Mouse (Mus musculus): Measurements from ENCODE around the gene Mmrn2. TPM values are rescaled to one million over a fixed set of nuclear protein-coding genes. Genes with fewer than 3 reads are reported as not detected.
"Not testable (repeated sequence)": the region's sequence is repeated elsewhere in the genome, so short reads cannot be mapped to it uniquely, and the experiment has no call there.

Mmrn2 gene
- total RNA-seq, 1 experiment from 2014 or later = not detected

DNA sequence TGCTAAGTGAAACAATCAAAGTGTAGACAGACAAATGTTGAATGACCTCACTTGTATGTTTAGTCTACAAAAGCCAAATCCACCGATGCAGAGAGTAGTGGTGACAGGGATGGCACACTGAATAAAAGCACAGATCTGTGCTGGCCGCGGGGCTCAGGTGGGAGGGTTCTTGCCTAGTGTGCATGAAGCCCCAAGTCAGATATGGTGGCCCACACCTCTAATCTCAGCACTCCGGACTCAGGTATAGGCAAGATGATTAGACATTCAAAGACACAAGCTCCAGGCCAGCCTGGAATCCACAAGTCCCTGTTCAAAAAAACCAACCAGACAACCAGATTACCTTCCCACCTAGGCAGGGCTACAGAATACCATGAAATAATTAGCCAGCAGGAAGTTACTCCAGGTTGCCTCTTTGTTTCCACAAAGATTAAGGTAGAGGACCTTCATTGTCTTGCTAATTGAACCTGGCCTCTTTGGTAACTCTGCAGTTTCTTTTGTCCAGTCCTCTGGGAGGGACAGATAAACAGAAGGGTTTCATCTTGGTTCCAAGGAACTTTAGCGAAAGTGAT is 15.5 kb upstream of the Mmrn2 start:
- no peak for ATAC-seq (ENCODE audit: extremely low read depth, insufficient number of reproducible peaks, low FRiP score, poor library complexity, severe bottlenecking)

DNA sequence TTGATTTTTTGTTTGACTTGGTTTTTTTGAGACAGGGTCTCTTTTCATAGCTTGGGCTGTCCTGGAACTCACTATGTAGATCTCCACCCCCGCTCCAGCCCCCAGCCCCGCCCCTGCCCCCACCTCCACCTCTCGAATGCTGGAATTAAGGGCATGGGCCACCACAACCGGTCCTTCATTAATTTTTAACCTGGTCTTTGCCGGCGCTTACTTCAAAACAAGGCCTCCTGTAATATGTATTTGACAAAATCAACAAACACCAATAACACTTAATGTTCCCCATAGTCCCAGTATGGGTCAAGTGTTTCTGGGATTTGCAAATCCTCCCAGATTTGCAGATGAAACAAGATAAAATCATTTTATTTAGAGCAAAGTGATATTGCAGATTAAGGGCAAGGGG is 15.0 kb upstream of the Mmrn2 start:
- ATAC-seq (ENCODE audit: extremely low read depth, insufficient number of reproducible peaks, low FRiP score, poor library complexity, severe bottlenecking) = no peak

DNA sequence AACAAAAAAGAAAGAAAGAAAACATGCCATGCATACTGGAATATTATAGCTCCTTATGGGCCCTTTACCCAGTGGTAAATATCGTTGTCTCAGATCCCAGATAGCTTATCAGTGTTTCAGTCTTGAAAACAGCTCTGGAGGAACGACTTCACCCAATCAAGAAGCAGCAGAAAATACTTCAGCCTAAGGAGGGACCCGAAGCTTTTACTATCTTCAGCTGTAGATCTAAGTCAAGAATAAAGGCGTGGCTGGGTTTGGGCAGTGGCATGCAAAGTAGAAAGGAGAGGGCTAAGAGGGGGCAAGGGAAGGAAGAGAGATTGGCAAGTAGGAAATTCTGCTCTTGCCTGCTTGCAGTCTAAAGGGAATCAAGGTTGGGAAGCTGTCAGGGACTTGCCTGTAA is 13.1 kb upstream of the Mmrn2 start:
- ATAC-seq (ENCODE audit: extremely low read depth, insufficient number of reproducible peaks, low FRiP score, poor library complexity, severe bottlenecking) = no peak

DNA sequence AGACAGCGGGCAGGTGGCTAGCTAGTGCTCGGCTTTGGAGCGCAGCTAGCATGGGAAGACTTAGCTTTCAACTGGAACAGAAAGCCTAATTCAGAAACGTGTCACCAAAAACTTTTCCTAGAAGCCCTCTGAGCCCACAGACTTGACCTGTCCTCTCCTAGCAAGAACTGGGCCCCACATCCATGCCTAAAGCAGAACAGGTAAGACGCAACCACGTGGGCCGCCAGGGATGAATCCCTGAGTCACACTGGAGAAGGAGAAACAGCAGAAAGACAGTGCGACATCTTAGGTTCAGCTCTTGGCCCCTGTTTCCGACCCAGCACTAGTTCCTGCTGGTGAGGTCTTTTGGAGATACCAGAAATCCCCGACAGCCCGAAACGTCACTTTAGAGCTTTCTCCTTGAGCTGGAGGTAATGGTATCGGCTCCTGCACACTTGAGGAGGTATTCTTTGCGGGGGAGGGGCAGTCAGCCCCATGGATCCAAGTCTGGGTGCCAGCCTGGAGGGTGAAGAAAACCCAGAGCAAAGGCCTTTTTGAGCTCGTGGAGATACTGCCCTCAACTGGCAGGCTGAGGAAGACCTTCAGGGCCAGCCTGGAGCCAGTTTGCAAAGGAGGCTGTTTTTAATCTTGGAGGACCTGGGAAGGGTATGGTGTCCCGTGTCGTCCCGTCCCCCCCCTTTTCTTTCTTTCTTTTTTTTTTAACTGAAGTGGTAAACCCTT is 12.4 kb upstream of the Mmrn2 start:
- ATAC-seq (ENCODE audit: extremely low read depth, insufficient number of reproducible peaks, low FRiP score, poor library complexity, severe bottlenecking) = no peak

DNA sequence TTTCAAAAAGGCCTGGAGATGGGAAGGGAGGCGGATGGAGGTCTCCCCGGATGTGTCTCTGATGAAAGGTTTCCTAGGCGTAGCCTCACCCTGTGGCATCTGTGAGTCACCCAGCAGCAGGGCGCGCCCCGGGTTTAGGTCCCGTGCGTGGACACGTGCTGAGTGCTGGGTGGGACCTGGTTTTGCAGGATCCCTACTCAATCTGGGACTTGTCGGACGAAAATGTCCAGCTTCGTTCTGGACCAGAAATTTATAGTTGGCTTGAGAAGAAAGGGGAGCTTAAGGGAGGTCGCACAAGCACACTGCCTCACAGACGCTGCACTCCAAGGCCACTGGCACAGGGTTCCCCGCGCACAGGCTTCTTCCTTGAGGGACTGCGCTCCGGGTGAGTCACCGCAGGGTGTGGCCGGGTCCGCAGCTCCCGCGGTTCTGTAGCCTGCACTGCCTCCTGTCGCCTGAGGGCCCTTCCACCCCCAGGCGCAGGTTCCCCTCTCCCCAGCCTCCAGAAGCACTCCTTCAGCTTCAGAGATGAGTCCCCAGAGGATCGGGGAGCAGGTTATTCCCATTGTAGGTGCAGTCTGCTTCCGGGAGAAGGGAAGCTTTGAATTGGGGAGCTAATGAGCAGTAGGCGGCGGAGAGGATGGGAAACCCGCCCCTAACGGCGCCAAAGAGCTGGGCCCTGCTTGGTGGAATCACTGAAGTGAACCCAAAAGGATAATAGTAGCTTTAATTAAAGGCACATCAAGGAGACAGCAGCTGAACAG is 11.6 kb upstream of the Mmrn2 start:
- ATAC-seq (ENCODE audit: extremely low read depth, insufficient number of reproducible peaks, low FRiP score, poor library complexity, severe bottlenecking) = no peak

DNA sequence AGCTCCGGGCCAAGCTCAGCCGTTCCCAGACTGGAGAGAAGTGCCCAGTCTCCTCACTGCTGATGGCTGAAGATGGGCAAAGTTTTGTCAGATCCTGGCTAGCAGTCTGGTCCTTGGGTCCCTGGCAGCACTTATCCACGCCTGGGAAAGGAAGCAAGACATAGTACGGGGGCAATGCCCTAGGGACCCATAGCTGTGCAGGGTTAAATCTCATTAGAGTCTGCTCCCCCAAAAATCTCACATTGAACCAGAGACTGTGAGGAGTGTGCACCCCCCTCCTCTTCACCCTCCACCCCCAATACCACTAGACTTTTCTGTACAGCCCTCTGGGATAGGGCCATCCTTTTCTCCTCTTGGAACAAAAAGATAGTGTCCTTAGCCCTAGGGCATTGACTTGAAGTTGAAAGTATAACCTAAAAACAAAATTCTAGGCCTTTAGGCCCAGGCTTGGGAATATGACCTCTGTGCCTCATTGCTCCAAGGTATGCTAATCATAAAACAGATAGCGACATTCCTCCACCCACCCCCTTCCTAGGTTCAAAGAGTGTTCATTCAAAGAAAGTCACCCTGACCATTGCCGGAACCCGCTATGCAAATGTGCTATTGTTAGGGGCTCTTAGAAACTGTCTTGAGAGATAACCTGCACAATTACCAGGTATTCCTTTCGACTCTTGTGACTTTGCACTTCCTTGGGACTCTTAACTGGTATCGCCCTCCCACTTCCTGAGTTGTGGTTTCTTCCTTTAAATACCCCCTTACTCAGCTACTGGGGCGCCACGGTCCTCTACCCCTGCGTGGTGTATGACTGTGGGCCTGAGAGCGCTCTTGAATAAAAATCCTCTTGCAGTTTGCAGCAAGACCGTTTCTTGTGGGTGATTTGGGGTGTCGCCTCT is 10.8 kb upstream of the Mmrn2 start:
- not testable (repeated sequence) for ATAC-seq (ENCODE audit: extremely low read depth, insufficient number of reproducible peaks, low FRiP score, poor library complexity, severe bottlenecking)

DNA sequence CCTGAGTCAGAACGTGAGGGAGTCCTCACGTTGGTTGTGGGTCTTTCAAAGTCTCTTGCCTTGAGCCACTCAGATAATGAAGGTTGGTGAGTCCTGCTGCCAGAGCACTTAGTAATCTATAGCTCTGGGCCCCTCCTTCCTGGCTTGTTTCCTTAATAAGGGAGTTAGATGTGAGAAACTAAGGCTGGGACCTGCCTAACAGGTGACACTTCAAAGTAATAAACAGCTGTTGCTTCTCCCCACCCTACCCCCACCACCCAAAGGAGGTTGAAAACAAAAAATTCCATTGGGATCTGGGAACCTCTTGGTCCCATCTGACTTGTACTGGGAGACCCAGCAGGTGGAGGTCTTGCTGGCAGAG is 10.1 kb upstream of the Mmrn2 start:
- no peak for ATAC-seq (ENCODE audit: extremely low read depth, insufficient number of reproducible peaks, low FRiP score, poor library complexity, severe bottlenecking)

DNA sequence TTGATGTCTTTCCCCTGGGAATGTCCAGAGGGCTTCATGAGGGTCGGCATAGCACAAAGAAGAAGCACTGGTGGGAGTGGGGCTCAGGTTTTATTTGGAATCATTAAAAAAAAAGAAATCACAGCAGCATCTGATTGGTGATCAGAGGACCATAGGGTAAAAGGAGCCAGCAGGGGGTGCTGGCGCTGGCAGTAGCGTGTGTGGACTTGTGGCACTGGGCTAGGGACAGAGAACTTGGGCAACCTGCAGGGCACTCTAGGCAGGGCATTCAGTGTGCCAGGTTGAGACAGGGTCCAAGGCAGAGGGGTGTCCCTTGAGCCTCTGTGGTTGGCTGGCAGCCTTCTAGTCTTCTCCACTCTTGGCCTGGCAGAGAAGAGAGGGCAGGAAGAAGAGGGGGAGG is 5.1 kb upstream of the Mmrn2 start:
- no peak for ATAC-seq (ENCODE audit: extremely low read depth, insufficient number of reproducible peaks, low FRiP score, poor library complexity, severe bottlenecking)

DNA sequence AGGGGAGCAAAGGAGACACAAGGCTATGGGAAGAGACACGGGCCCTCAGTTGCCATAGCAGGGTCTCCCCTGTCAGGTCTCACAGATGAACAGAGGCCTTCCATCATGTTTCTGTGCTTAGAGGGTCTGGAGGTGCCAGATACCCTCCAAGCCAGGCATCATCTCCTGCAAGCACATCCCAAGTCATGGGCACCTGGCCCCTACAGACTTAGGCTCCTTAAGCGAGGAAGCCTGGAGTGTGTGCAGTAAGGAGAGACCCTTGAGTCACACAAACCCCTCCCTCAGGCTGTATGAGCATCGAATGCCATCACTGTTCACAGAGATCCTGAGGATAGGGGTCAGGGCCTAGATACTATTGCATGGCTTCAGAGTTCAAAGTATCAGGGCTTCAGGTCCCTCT is 4.3 kb upstream of the Mmrn2 start:
- ATAC-seq (ENCODE audit: extremely low read depth, insufficient number of reproducible peaks, low FRiP score, poor library complexity, severe bottlenecking) = no peak

DNA sequence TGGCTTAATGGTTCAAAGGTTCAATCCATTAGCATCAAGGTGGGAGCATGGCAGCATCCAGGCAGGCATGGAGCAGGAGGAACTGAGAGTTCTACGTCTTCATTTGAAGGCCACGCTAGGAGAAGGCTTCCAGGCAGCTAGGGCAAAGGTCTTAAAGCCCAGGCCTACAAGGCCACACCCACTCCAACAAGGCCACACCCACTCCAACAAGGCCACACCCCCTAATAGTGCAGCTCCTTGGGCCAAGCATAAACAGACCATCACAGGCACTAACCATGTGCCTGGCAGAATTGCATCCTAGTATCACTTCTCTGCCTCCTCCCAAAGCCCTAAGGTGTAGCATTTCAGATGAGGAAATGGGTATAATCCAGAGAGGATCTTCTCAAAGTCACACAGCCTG is 3.5 kb upstream of the Mmrn2 start:
- ATAC-seq (ENCODE audit: extremely low read depth, insufficient number of reproducible peaks, low FRiP score, poor library complexity, severe bottlenecking) = no peak

DNA sequence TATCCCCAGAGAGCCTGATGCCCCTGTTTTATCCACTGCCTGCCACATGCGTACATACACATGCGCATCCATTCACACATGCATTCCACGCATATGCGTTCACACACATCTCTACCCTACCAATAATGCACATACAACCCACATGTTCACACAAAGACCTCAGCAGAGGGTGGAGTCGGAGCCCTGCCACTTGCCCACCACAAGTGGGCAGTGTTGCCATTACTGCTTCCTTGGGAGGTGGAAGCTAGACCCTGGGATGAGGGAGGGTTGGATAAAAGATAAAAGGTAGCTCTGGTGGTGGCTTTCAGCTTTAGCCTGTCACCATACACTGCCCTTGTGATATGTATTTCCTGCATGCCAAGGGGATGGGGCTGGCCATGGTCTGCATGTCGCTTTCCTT is 2.6 kb upstream of the Mmrn2 start:
- ATAC-seq (ENCODE audit: extremely low read depth, insufficient number of reproducible peaks, low FRiP score, poor library complexity, severe bottlenecking) = no peak

DNA sequence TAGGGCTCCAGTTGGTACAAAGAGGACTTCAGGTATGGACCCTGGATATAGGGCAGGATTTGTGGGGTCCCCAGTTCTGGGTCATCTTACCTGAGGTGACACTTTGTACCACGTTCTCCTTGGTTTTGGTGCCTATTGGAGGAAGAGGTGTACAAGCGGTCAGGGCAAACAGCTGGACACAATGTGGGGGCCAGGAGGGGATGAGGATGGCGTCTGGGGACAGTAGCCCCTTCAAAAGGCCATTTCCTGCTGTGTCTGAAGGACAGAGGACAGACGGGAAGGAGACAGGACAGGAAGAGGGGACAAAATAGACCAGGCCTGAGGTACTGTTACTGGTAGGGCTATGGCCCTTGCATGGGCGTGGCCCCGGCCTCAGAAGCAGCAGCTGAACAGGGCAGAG is 1.7 kb upstream of the Mmrn2 start:
- ATAC-seq (ENCODE audit: extremely low read depth, insufficient number of reproducible peaks, low FRiP score, poor library complexity, severe bottlenecking) = no peak

DNA sequence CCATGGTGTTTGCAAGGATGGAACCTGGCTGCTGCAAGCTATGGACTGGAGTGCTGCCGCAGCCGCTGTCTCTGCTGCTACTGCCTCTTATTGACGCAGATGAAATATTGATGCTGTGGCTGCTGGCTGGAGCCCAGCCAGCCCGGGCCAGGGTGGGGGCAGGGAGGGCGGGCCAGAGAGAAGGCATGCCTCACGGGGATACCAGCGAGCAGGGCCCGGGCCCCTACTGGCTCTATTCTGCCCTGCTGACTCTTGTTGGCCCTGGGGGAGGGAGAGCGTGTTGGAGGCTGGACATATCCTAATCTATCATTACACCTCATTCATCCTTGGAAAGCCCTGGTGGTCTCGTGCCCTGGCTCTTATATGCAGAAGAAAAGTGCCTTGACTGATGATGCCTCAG is 688 bp upstream of the Mmrn2 start, which contains the start of gene Sncg:
TSS of gene Sncg (minus strand) at position 213 of the 400 bp plus-strand sequence.
- no peak for ATAC-seq (ENCODE audit: extremely low read depth, insufficient number of reproducible peaks, low FRiP score, poor library complexity, severe bottlenecking)

DNA sequence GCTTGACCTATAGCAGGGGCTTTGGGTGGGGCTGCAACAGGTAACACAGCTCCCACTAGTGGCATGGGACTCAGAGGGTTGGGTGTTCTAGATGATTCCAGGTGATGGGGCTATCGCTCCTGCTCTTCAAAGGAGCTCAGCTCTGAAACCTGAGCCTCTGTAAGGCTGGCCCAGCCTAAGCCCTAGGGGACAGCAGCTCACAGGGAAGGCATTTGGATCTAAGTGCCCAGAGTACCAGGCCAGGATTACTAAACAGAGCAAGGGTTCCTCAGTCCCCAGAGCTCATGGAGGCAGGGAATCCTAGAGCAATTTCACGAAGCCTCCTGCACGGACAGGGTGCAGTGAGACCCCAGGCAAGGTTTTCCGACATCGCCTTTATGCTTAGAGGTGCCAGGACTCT is 676 bp downstream of the Mmrn2 start:
- ATAC-seq (ENCODE audit: extremely low read depth, insufficient number of reproducible peaks, low FRiP score, poor library complexity, severe bottlenecking) = no peak

DNA sequence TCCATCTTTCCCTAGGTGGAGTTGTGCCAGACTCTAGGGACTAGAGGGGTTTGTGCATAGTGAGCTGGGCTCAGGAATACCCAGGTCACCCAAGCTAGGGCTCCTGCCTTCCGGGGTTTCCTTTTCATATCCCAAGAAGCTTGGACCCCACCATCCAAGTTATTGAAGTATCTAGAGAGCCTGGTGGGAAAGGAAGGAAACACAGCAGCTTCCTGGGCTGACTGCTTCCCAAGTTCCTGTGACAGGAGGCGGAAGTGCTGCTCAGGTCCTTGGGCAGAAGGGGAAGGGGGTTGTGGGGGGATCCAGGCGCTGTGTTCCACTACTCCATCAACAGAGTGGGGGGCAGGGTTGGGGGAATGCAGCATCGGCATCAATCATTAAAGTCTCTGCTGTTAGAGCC is 1.9 kb downstream of the Mmrn2 start:
- ATAC-seq (ENCODE audit: extremely low read depth, insufficient number of reproducible peaks, low FRiP score, poor library complexity, severe bottlenecking) = no peak

DNA sequence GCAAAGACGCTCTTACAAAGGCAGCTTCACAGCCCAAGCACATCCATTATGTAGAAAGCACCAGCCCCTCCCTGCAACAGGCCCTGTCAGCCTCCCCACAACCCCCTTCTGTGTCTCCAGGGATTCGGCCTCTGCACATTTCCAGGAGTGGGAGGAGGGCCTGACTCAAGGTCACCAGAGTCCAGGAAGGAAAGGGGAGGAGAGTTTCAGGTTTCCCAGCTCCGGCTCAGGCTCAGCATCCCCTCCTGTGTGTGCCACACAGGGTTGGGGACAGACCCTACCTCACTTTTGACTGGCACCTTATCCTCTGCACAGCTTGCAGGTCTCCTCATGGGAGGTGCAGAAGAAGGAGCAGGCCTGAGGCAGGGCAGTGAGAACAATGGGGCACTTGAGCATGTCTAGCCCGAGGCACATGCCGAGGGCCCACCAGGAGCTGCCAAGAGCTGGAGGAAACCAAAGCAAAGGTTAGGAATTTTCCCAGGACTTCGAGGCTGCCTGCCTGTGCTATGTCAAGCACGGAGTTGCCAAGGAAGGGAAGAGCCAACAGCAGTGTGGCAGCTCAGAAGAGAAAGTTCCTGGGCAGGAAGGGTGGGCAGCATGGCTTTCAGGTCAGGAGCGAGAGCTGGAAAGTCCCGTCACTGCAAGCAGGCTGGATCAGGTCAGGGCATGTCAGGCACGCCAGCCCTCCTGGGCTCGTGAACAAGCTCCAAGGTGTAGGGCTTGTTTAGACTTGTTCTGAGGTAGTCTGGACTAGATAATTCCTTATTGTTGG is 3.5 kb downstream of the Mmrn2 start:
- no peak for ATAC-seq (ENCODE audit: extremely low read depth, insufficient number of reproducible peaks, low FRiP score, poor library complexity, severe bottlenecking)

DNA sequence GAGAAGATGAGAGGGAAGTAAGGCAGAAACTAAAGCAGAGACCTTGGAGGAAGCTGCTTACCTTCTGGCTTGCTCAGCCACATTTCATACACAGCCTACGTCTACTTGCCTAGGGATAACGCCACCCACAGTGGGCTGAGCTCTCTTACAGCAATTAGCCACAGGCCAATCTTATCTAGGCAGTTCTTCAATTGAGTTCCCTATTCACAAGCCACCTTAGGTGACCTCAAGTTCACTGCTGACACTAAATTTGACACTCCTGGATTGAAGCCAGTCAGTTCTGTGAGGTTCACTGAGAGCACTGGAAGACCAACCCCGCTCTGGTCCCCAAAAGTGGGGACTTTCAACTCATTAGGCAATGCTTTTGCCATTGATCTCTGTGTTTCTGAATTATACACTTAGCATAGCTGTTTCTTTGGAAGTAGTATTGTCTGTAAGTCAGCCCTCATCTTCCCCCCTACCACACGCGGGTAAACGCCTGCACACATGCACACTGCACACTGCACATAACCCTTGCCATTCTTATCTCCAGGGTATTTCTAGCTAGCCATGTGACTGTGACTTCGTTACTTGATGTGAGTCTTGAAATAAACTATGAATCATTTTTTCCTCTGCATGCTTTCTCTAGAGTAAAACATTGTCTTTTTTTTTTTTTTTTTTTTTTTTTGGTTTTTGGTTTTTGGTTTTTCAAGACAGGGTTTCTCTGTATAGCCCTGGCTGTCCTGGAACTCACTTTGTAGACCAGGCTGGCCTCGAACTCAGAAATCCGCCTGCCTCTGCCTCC is 7.8 kb downstream of the Mmrn2 start:
- ATAC-seq (ENCODE audit: extremely low read depth, insufficient number of reproducible peaks, low FRiP score, poor library complexity, severe bottlenecking) = no peak

DNA sequence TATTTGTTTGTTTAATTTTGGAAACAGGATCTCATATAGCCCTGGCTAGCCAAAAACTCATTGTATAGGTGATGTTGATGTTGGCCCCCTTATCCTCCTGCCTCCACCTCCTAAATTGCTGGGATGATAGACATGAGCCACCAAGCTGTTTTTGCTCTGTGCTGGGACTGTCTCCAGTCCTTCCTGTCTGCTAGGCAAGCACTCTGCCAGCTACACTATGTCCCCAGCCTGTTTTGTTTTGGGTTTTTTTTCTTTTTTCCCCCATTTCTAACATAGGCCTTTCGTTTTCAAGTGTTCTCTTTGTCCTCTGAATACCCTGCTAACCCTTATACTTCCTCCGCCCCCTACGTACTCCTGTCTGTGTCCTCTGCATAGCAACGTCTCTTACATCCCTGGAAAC is 18.0 kb downstream of the Mmrn2 start:
- ATAC-seq (ENCODE audit: extremely low read depth, insufficient number of reproducible peaks, low FRiP score, poor library complexity, severe bottlenecking) = no peak

Measured in neutrophil, adult 5-6 weeks (primary cell).